Mouse (Mus musculus) activated CD4-positive, CD25-positive, alpha-beta regulatory T cell, adult 9 weeks (primary cell): ENCODE measurements around the gene Adam20. TPM values are rescaled to one million over a fixed set of nuclear protein-coding genes. Genes with fewer than 3 reads are reported as not detected.

ENCODE experiments used
- polyA plus RNA-seq: library from polyadenylated mRNA; unstranded; fragments of 100-300 nt; shearing (Covaris generic); gene quantifications from one replicate; pipeline ENCODE4 v1.2.1, GENCODE M21; 2017

The Adam20 gene
- not detected for polyA plus RNA-seq

DNA sequence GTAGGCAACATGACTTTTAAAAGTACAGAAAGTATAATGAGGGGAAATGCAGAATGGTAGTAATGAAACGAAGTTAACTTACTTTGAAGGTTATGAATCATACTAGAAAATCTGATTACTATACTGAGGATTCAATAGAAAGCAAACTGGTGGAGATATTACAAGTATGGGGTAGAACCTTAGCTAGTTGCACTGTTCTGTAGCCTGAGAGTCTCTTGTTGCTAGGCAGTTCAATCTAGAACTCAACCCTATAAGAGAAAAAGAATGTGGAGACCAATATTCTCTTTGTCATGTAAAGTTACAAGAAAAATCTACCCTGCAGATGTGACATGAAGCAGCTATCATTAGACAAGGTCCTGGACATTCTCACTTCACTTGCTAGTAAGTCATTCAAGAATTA lies at the start of gene Adam20:
Adam20 (plus strand) TSS at position 301 of the 400 bp plus-strand sequence.

DNA sequence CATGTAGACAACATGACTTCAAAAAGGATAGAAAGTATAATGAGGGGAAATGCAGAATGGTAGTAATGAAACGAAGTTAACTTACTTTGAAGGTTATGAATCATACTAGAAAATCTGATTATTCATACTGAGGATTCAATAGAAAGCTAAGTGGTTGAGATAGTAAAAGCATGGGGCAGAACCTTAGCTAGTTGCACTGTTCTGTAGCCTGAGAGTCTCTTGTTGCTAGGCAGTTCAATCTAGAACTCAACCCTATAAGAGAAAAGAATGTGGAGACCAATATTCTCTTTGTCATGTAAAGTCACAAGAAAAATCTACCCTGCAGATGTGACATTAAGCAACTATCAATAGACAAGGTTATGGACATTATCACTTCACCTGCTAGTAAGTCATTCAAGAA lies 41.2 kb upstream of the Adam20 start, which contains the start of gene Adam25:
Adam25 (plus strand) TSS at position 301 of the 400 bp plus-strand sequence.

Other genes starting within 250 kb of the Adam20 start
- gene Adam24, start 118.2 kb upstream of the Adam20 start, polyA plus RNA-seq: not detected
- gene Adam25, start 41.1 kb upstream of the Adam20 start, polyA plus RNA-seq: not detected
- not detected for gene Adam39, start 29.7 kb downstream of the Adam20 start, polyA plus RNA-seq